Mouse (Mus musculus): ENCODE results near the gene Uty.

DNA sequence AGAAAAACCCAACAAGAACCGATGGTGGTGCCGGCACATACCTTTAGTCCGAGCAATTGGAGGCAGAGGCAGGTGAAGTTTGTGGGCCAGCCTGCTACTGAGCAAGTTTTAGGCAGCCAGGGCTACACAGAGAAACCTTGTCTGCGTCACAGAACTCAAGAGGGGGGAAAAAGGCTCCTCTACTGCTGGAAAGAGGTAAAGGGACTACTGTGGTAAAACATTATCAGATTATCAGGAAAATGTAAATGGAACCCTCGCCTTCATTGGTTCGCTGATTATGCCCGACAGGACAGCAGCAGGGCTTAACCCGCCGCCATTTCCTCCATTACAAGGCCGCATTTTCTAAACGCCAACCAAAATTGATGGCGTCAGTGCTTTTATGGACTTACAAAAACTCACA is 40.2 kb upstream of the Uty start:
- TF ChIP-seq CTCF (IDR thresholded peaks at IDR 0.05) (no peak), EP300 (IDR thresholded peaks at IDR 0.05) (no peak)

Measured in lung, postnatal 0 days (tissue).